Comparison of ENCODE assay signal across 22 mouse cellular contexts in genomic region chr1:179295626-179296025, GRCm38 (mm10).
"Had no signal": no experiment of that assay in that cellular context is flagged by ENCODE, and none has a peak within 500 bp of the region (broad histone marks: within the 10 kb centered on the region; RNA-seq: fewer than 3 reads in every experiment).

No protein-coding gene starts in this region.

- H3K9me3 ChIP-seq: kidney, embryonic 15.5 days; limb, embryonic 15.5 days had no signal

- H3K36me3 ChIP-seq: kidney, embryonic 15.5 days; limb, embryonic 15.5 days had no signal

- H3K4me3 ChIP-seq: kidney, embryonic 15.5 days; left cerebral cortex, adult 2 months; limb, embryonic 15.5 days had no signal

- H3K27me3 ChIP-seq: kidney, embryonic 15.5 days; limb, embryonic 15.5 days had no signal

- H3K4me1 ChIP-seq: kidney, embryonic 15.5 days; limb, embryonic 15.5 days had no signal

- ATAC-seq: liver, postnatal 0 days; lung, postnatal 0 days had no signal

- H3K9ac ChIP-seq: kidney, embryonic 15.5 days; limb, embryonic 15.5 days; liver, embryonic 14.5 days; liver, postnatal 0 days; lung, embryonic 14.5 days had no signal

- DNase-seq: kidney, adult 11 months; kidney, adult 8-10 months; kidney, postnatal 14 days; kidney, postnatal 4 days; layer of hippocampus, postnatal 36 days; liver, postnatal 0 days; lung, embryonic 14.5 days; lung, postnatal 36 days; midbrain, embryonic 14.5 days; right cerebral cortex, postnatal 14 days; right cerebral cortex, postnatal 4 days; thymus, adult 2 months; thymus, postnatal 14 days; thymus, postnatal 4 days had no signal

- H3K27ac ChIP-seq: kidney, embryonic 15.5 days; left cerebral cortex, adult 2 months; limb, embryonic 15.5 days; liver, embryonic 14.5 days; stomach, postnatal 0 days had no signal

- H3K4me2 ChIP-seq: kidney, embryonic 15.5 days; limb, embryonic 15.5 days; liver, embryonic 11.5 days; lung, embryonic 14.5 days; midbrain, embryonic 11.5 days had no signal
